Mouse (Mus musculus): ENCODE data around the gene Gm28308. TPM values are rescaled to one million over a fixed set of nuclear protein-coding genes. Genes with fewer than 3 reads are reported as not detected.

Gm28308 gene
- polyA plus RNA-seq, 1 experiment from 2014 or later = not detected

- no peaks in the 10 kb centered on the region for H3K4me1 ChIP-seq (replicated peaks)
- DNase-seq (no peak), ATAC-seq (ENCODE audit: low read depth) (no peak)
- H3K9ac ChIP-seq = no peak overlapping the region
- H3K27me3 ChIP-seq = peaks cover 98% of the 10 kb centered on the region
- no peak overlapping the region for H3K27ac ChIP-seq
- no peaks in the 10 kb centered on the region for H3K36me3 ChIP-seq
- no peak overlapping the region for H3K4me2 ChIP-seq
- no peak overlapping the region for H3K4me3 ChIP-seq (replicated peaks)
- 2% methylated on average over 38 of the region's 38 CpGs for WGBS (ENCODE audit: insufficient replicate concordance)
- no peaks in the 10 kb centered on the region for H3K9me3 ChIP-seq (replicated peaks)
These were observed 15.6 kb upstream of the Gm28308 start for GRCm38 (mm10) chr6:52228475-52229465.

GRCm38 (mm10) chr6:52227470-52228222 lies 14.5 kb upstream of the Gm28308 start:
- Histone ChIP-seq H3K4me1 (replicated peaks) (no peaks in the 10 kb centered on the region), H3K27ac (no peak overlapping the region), H3K9ac (no peak overlapping the region), H3K4me3 (replicated peaks) (no peak overlapping the region), H3K27me3 (peaks cover 98% of the 10 kb centered on the region), H3K4me2 (no peak overlapping the region), H3K9me3 (replicated peaks) (no peaks in the 10 kb centered on the region), H3K36me3 (no peaks in the 10 kb centered on the region)
- DNase-seq = no peak
- no peak for ATAC-seq (ENCODE audit: low read depth)
- 6% methylated on average over 11 of the region's 11 CpGs for WGBS (ENCODE audit: insufficient replicate concordance)

- Histone ChIP-seq H3K4me2 (no peak overlapping the region), H3K36me3 (no peaks in the 10 kb centered on the region), H3K9ac (no peak overlapping the region), H3K4me1 (replicated peaks) (0 out of 2 replicates have a peak, but pooled peaks cover 3% of the 10 kb centered on the region), H3K9me3 (replicated peaks) (no peaks in the 10 kb centered on the region), H3K27ac (no peak overlapping the region), H3K4me3 (replicated peaks) (no peak overlapping the region), H3K27me3 (peaks cover 98% of the 10 kb centered on the region)
- DNase-seq (no peak), ATAC-seq (ENCODE audit: low read depth) (no peak)
- 8% methylated on average over 26 of the region's 26 CpGs for WGBS (ENCODE audit: insufficient replicate concordance)
These were observed 13.6 kb upstream of the Gm28308 start for GRCm38 (mm10) chr6:52226569-52227257.

GRCm38 (mm10) chr6:52225612-52226568 lies 12.8 kb upstream of the Gm28308 start:
- 0 out of 2 replicates have a peak, but pooled peaks cover 4% of the 10 kb centered on the region for H3K4me1 ChIP-seq (replicated peaks)
- DNase-seq = no peak
- WGBS (ENCODE audit: insufficient replicate concordance) = 1% methylated on average over 69 of the region's 69 CpGs
- H3K4me2 ChIP-seq = peak overlapping the region; percentile 39
- no peaks in the 10 kb centered on the region for H3K9me3 ChIP-seq (replicated peaks)
- peak overlapping the region; percentile 32 for H3K4me3 ChIP-seq (replicated peaks)
- no peak overlapping the region for H3K9ac ChIP-seq
- H3K27ac ChIP-seq = no peak overlapping the region
- H3K36me3 ChIP-seq = no peaks in the 10 kb centered on the region
- no peak for ATAC-seq (ENCODE audit: low read depth)
- peaks cover 99% of the 10 kb centered on the region for H3K27me3 ChIP-seq

- no peak overlapping the region for H3K27ac ChIP-seq
- H3K9me3 ChIP-seq (replicated peaks) = no peaks in the 10 kb centered on the region
- H3K27me3 ChIP-seq = peaks cover 99% of the 10 kb centered on the region
- peak overlapping the region; percentile 32 for H3K4me3 ChIP-seq (replicated peaks)
- H3K4me2 ChIP-seq = peak overlapping the region; percentile 39
- no peaks in the 10 kb centered on the region for H3K36me3 ChIP-seq
- H3K9ac ChIP-seq = no peak overlapping the region
- DNase-seq (no peak), ATAC-seq (ENCODE audit: low read depth) (no peak)
- 3% methylated on average over 35 of the region's 36 CpGs for WGBS (ENCODE audit: insufficient replicate concordance)
- 0 out of 2 replicates have a peak, but pooled peaks cover 4% of the 10 kb centered on the region for H3K4me1 ChIP-seq (replicated peaks)
These were observed 11.9 kb upstream of the Gm28308 start for GRCm38 (mm10) chr6:52224895-52225611.

- H3K9ac ChIP-seq = no peak overlapping the region
These were observed 11.0 kb upstream of the Gm28308 start for GRCm38 (mm10) chr6:52223939-52224760.

GRCm38 (mm10) chr6:52222729-52223128 lies 9.6 kb upstream of the Gm28308 start:
- Histone ChIP-seq H3K9me3 (replicated peaks) (no peaks in the 10 kb centered on the region), H3K9ac (no peak overlapping the region), H3K4me3 (replicated peaks) (no peak overlapping the region), H3K27ac (no peak overlapping the region), H3K4me2 (no peak overlapping the region), H3K36me3 (no peaks in the 10 kb centered on the region), H3K4me1 (replicated peaks) (0 out of 2 replicates have a peak, but pooled peaks cover 4% of the 10 kb centered on the region), H3K27me3 (peaks cover 100% of the 10 kb centered on the region)
- no peak for ATAC-seq (ENCODE audit: low read depth)
- DNase-seq = no peak
- 25% methylated on average over 13 of the region's 13 CpGs for WGBS (ENCODE audit: insufficient replicate concordance)

More at GRCm38 (mm10) chr6:52223939-52224760, 11.0 kb upstream of the Gm28308 start:
- WGBS (ENCODE audit: insufficient replicate concordance) = 5% methylated on average over 24 of the region's 24 CpGs
- H3K36me3 ChIP-seq = no peaks in the 10 kb centered on the region
- DNase-seq (no peak), ATAC-seq (ENCODE audit: low read depth) (no peak)
- no peak overlapping the region for H3K27ac ChIP-seq
- H3K4me2 ChIP-seq = 0 out of 2 replicates have a peak overlapping the region, but pooled peaks have one; percentile 24
- H3K4me1 ChIP-seq (replicated peaks) = 0 out of 2 replicates have a peak, but pooled peaks cover 4% of the 10 kb centered on the region
- H3K4me3 ChIP-seq (replicated peaks) = peak overlapping the region; percentile 6
- H3K9me3 ChIP-seq (replicated peaks) = no peaks in the 10 kb centered on the region
- peaks cover 99% of the 10 kb centered on the region for H3K27me3 ChIP-seq

GRCm38 (mm10) chr6:52221993-52222685 lies 9.0 kb upstream of the Gm28308 start:
- Histone ChIP-seq H3K4me2 (peak overlapping the region; percentile 70), H3K27ac (no peak overlapping the region), H3K4me1 (replicated peaks) (peaks cover 10% of the 10 kb centered on the region), H3K9ac (no peak overlapping the region), H3K36me3 (no peaks in the 10 kb centered on the region), H3K4me3 (replicated peaks) (peak overlapping the region; percentile 52), H3K9me3 (replicated peaks) (no peaks in the 10 kb centered on the region), H3K27me3 (peaks cover 100% of the 10 kb centered on the region)
- DNase-seq (no peak), ATAC-seq (ENCODE audit: low read depth) (no peak)
- WGBS (ENCODE audit: insufficient replicate concordance) = 11% methylated on average over 21 of the region's 21 CpGs

Data from liver, embryonic 13.5 days (tissue).